ENCODE assay signal across 31 mouse cellular contexts in genomic region chr1:182063716-182064115, GRCm38 (mm10). TPM values are rescaled to one million over a fixed set of nuclear protein-coding genes. Genes with fewer than 3 reads are reported as not detected.
DNase-seq lines count a peak whose midpoint lies in the region; ATAC-seq and TF ChIP-seq lines count a peak whose summit lies in the region.
"Had no signal": no experiment of that assay in that cellular context is flagged by ENCODE, and none has a peak within 500 bp of the region (broad histone marks: within the 10 kb centered on the region; RNA-seq: fewer than 3 reads in every experiment).

No protein-coding gene starts in this region.

- H3K36me3 ChIP-seq in midbrain, embryonic 11.5 days (ENCODE audit: control insufficient read depth, insufficient read depth, low read length) = no peaks in the 10 kb centered on the region
- H3K36me3 ChIP-seq in midbrain, embryonic 15.5 days (replicated peaks) = no peaks in the 10 kb centered on the region
- no peaks in the 10 kb centered on the region for H3K36me3 ChIP-seq in ES-Bruce4 (ENCODE audit: control insufficient read depth, insufficient read depth, low read length, poor library complexity, severe bottlenecking)
- H3K36me3 ChIP-seq in ES-E14 (ENCODE audit: control insufficient read depth, insufficient read depth, low read length, poor library complexity, severe bottlenecking) = no peaks in the 10 kb centered on the region
- no peaks in the 10 kb centered on the region for H3K36me3 ChIP-seq in embryonic facial prominence, embryonic 10.5 days (replicated peaks)
- H3K36me3 ChIP-seq: heart, embryonic 13.5 days; limb, embryonic 15.5 days; liver, embryonic 13.5 days; midbrain, embryonic 10.5 days; neural tube, embryonic 13.5 days had no signal

- TF ChIP-seq EP300 in ES-Bruce4 (IDR thresholded peaks at IDR 0.05; ENCODE audit: insufficient read depth, low read depth, low read length) = 0 out of 2 replicates have a peak, but pooled peaks have one; percentile 24

- TF ChIP-seq POLR2A in ES-Bruce4 (IDR thresholded peaks at IDR 0.05; ENCODE audit: insufficient read depth, low read length) = no peak

- H3K9ac ChIP-seq in midbrain, embryonic 11.5 days (ENCODE audit: low read length) = no peak overlapping the region
- H3K9ac ChIP-seq in midbrain, embryonic 15.5 days = no peak overlapping the region
- H3K9ac ChIP-seq in ES-Bruce4 (ENCODE audit: low read depth, poor library complexity, severe bottlenecking) (0 out of 2 replicates have a peak overlapping the region, but pooled peaks have one; percentile 3), ES-E14 (ENCODE audit: insufficient read depth, low read depth, low read length, poor library complexity, severe bottlenecking) (peak overlapping the region; percentile 4; the same call in 1 of the 2 replicates)
- H3K9ac ChIP-seq: heart, embryonic 13.5 days; hindbrain, embryonic 14.5 days; limb, embryonic 15.5 days; liver, embryonic 13.5 days; neural tube, embryonic 13.5 days had no signal

- WGBS in midbrain, embryonic 11.5 days = 83% methylated on average over 8 of the region's 8 CpGs
- WGBS in midbrain, embryonic 15.5 days = 75% methylated on average over 8 of the region's 8 CpGs
- WGBS in embryonic facial prominence, embryonic 10.5 days = 74% methylated on average over 8 of the region's 8 CpGs

- no peak overlapping the region for H3K4me3 ChIP-seq in midbrain, embryonic 11.5 days (ENCODE audit: low read depth, low read length)
- H3K4me3 ChIP-seq in midbrain, embryonic 15.5 days = no peak overlapping the region
- H3K4me3 ChIP-seq in ES-Bruce4 (ENCODE audit: low read depth, low read length) (peak overlapping the region; percentile 1; the same call in 1 of the 2 replicates), ES-E14 (ENCODE audit: insufficient read depth in 1 of 2, low read depth in 1 of 2, low read length in 2 of 2, poor library complexity in 1 of 2, severe bottlenecking in 1 of 2) (no peak overlapping the region; a peak in 2 of 4 replicates)
- no peak overlapping the region for H3K4me3 ChIP-seq in embryonic facial prominence, embryonic 10.5 days
- H3K4me3 ChIP-seq: erythroblast, embryonic 14.5 days; gastrocnemius, adult 2 months; heart, embryonic 13.5 days; limb, embryonic 15.5 days; liver, embryonic 13.5 days; midbrain, embryonic 10.5 days; myocyte; neural tube, embryonic 13.5 days had no signal

- no peak for ATAC-seq in midbrain, embryonic 11.5 days (ENCODE audit: low FRiP score)
- no peak for ATAC-seq in midbrain, embryonic 15.5 days (replicated peaks)
- ATAC-seq: forebrain, embryonic 16.5 days; inflammation-experienced regulatory T-cells, adult 6 months; lung, postnatal 0 days had no signal

- in situ Hi-C loops in ES-E14 (cut with MboI; ENCODE audit: low sequenced_read_pairs in 2 of 2, unreplicated experiment in 2 of 2) = no loop called here

- H3K9me3 ChIP-seq in midbrain, embryonic 11.5 days (ENCODE audit: control insufficient read depth, low read length) = no peaks in the 10 kb centered on the region
- no peaks in the 10 kb centered on the region for H3K9me3 ChIP-seq in midbrain, embryonic 15.5 days
- H3K9me3 ChIP-seq in ES-Bruce4 (replicated peaks; ENCODE audit: control insufficient read depth, insufficient read depth, low read length, poor library complexity, severe bottlenecking) = no peaks in the 10 kb centered on the region
- no peaks in the 10 kb centered on the region for H3K9me3 ChIP-seq in ES-E14 (ENCODE audit: control insufficient read depth, insufficient read depth, low read depth, low read length)
- H3K9me3 ChIP-seq in embryonic facial prominence, embryonic 10.5 days = no peaks in the 10 kb centered on the region
- H3K9me3 ChIP-seq: heart, embryonic 13.5 days; limb, embryonic 15.5 days; liver, embryonic 13.5 days; midbrain, embryonic 10.5 days; neural tube, embryonic 13.5 days had no signal

- H3K4me1 ChIP-seq in midbrain, embryonic 11.5 days (ENCODE audit: control insufficient read depth, insufficient read depth, low read length) = no peaks in the 10 kb centered on the region
- H3K4me1 ChIP-seq in midbrain, embryonic 15.5 days = no peaks in the 10 kb centered on the region
- peaks cover 2% of the 10 kb centered on the region for H3K4me1 ChIP-seq in ES-Bruce4 (ENCODE audit: control insufficient read depth, insufficient read depth, low read length)
- H3K4me1 ChIP-seq in ES-E14 (ENCODE audit: control insufficient read depth in 2 of 2, insufficient read depth in 2 of 2, low read length in 2 of 2, poor library complexity in 1 of 2) = peaks cover 2 to 17% of the 10 kb centered on the region in 2 experiments; a peak in 3 of 4 replicates
- peaks cover 13% of the 10 kb centered on the region for H3K4me1 ChIP-seq in embryonic facial prominence, embryonic 10.5 days
- H3K4me1 ChIP-seq: liver, embryonic 13.5 days; neural tube, embryonic 13.5 days had no signal

- no peak for TF ChIP-seq CTCF in ES-Bruce4 (IDR thresholded peaks at IDR 0.05; ENCODE audit: low read depth, low read length)

- no peak overlapping the region for H3K4me2 ChIP-seq in midbrain, embryonic 11.5 days
- H3K4me2 ChIP-seq in midbrain, embryonic 15.5 days = no peak overlapping the region
- H3K4me2 ChIP-seq: heart, embryonic 13.5 days; hindbrain, embryonic 14.5 days; limb, embryonic 15.5 days; liver, embryonic 13.5 days; neural tube, embryonic 13.5 days had no signal

- peak; percentile 64 for DNase-seq in midbrain, embryonic 11.5 days (ENCODE audit: low spot score, missing footprints)
- no peak for DNase-seq in ES-E14 (ENCODE audit: low read depth, low spot score)
- peak; percentile 5 for DNase-seq in naive thymus-derived CD4-positive, alpha-beta T cell, adult 2 months (ENCODE audit: low read depth)
- no peak for DNase-seq in embryonic facial prominence, embryonic 10.5 days (ENCODE audit: low spot score)
- DNase-seq: adrenal gland, postnatal 25 days; B cell, adult 2 months; cerebellum, adult 11-12 months; cerebellum, adult 9-11 months; gastrocnemius, adult 2 months; gastrocnemius, postnatal 36 days; heart, adult 18-20 months; heart, postnatal 10 days; kidney, adult 11 months; layer of hippocampus, postnatal 36 days; left cerebral cortex, postnatal 4 days; liver, embryonic 13.5 days; lung, adult 18-20 months; thymus, postnatal 25 days had no signal

- no peaks in the 10 kb centered on the region for H3K27me3 ChIP-seq in midbrain, embryonic 11.5 days (ENCODE audit: control insufficient read depth, insufficient read depth, low read length)
- no peaks in the 10 kb centered on the region for H3K27me3 ChIP-seq in midbrain, embryonic 15.5 days (replicated peaks)
- H3K27me3 ChIP-seq in ES-Bruce4 (ENCODE audit: control insufficient read depth, insufficient read depth, low read length, poor library complexity, severe bottlenecking) = no peaks in the 10 kb centered on the region
- H3K27me3 ChIP-seq in embryonic facial prominence, embryonic 10.5 days (replicated peaks; ENCODE audit: low read depth, poor library complexity, severe bottlenecking) = no peaks in the 10 kb centered on the region
- H3K27me3 ChIP-seq: heart, embryonic 13.5 days; limb, embryonic 15.5 days; liver, embryonic 13.5 days; neural tube, embryonic 13.5 days had no signal

- H3K27ac ChIP-seq in midbrain, embryonic 11.5 days (ENCODE audit: low read depth, low read length) = no peak overlapping the region
- no peak overlapping the region for H3K27ac ChIP-seq in midbrain, embryonic 15.5 days
- H3K27ac ChIP-seq in ES-Bruce4 (ENCODE audit: insufficient read depth, low read length) = peak overlapping the region; percentile 6; the same call in 1 of the 2 replicates
- no peak overlapping the region; the same call in 1 of the 2 replicates for H3K27ac ChIP-seq in ES-E14 (ENCODE audit: insufficient read depth, low read depth, low read length, poor library complexity, severe bottlenecking)
- H3K27ac ChIP-seq in embryonic facial prominence, embryonic 10.5 days (replicated peaks) = no peak overlapping the region
- H3K27ac ChIP-seq: gastrocnemius, adult 2 months; heart, embryonic 13.5 days; hindbrain, embryonic 14.5 days; limb, embryonic 15.5 days; liver, embryonic 13.5 days; macrophage; midbrain, embryonic 10.5 days; neural tube, embryonic 13.5 days had no signal

TF ChIP-seq in ES-E14, 5 proteins besides CTCF, POLR2A, EP300 and RAD21:
- no peak for TF ChIP-seq MAFK (IDR thresholded peaks at IDR 0.05; ENCODE audit: insufficient read depth, low read depth, low read length)
- no peak for TF ChIP-seq ZC3H11A (IDR thresholded peaks at IDR 0.05; ENCODE audit: borderline replicate concordance, low read depth, low read length)
- TF ChIP-seq CHD2 (IDR thresholded peaks at IDR 0.05; ENCODE audit: low read depth, low read length) = no peak
- no peak for TF ChIP-seq ZNF384 (IDR thresholded peaks at IDR 0.05; ENCODE audit: low read depth, low read length)
- no peak for TF ChIP-seq HCFC1 (IDR thresholded peaks at IDR 0.05; ENCODE audit: borderline replicate concordance, insufficient read depth, low read length)

RNA-seq across cellular contexts. Expression of gene Enah, which starts 43.9 kb away (rescaled TPM):
- 27.4 and 28.1 TPM in 2 replicates for polyA plus RNA-seq in midbrain, embryonic 11.5 days (2014; fragmentation: Nextera tagmentation; extraction: Ambion mirVana)
- 34.6 and 36.1 TPM in 2 replicates for polyA plus RNA-seq in midbrain, embryonic 15.5 days (2015; fragmentation: Nextera tagmentation; extraction: Ambion mirVana)
- 357 and 369 TPM in 2 replicates for polyA plus RNA-seq in ES-Bruce4 (2011; ENCODE audit: insufficient read depth, insufficient read length, low read depth, missing spikeins)
- total RNA-seq in ES-E14 (2012; rRNA removed) = 331 and 469 TPM in 2 replicates
- polyA plus RNA-seq in embryonic facial prominence, embryonic 10.5 days (2016; fragmentation: Nextera tagmentation; extraction: Ambion mirVana) = 30.4 and 30.6 TPM in 2 replicates

Comparison
In these comparisons a context has a peak if more than half of its experiments do, and no peak if none do; other contexts are left out.
1. DNase-seq: peak in midbrain, embryonic 11.5 days (single experiment) and naive thymus-derived CD4-positive, alpha-beta T cell, adult 2 months (single experiment); none in ES-E14 (single experiment) and embryonic facial prominence, embryonic 10.5 days (single experiment).
2. H3K9ac ChIP-seq: peak in ES-Bruce4 (single experiment) and ES-E14 (single experiment); none in midbrain, embryonic 11.5 days (single experiment) and midbrain, embryonic 15.5 days (single experiment).